Mouse (Mus musculus): Measurements from ENCODE around the gene Gm20708. TPM values are rescaled to one million over a fixed set of nuclear protein-coding genes. Genes with fewer than 3 reads are reported as not detected.
A peak's percentile ranks its signal among the peaks of the same experiment; 100 is the strongest.

Gm20708 gene
- polyA plus RNA-seq, 1 experiment from 2014 or later: 1.0 TPM

DNA sequence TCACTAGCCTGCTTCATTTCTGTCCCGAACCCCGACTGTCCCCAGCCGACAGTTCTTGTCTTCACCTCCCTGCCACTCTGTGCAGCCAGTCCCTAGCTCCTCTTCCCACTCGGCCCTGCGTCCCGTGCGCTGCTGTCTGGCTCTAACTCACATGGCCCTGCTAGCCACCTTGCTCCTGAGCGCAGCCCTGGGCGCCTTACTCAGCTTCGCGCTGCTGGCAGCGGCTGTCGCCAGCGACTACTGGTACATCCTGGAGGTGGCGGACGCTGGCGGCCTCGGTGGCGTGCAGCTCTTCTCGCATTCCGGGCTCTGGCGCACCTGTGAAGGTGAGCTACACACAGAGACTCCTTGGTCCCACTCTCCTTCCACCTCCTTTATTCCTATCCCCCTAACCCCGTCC, 51.1 kb downstream of the Gm20708 start, which contains the start of gene Tmem235:
Gene Tmem235, plus strand, starts transcription at position 152 of the 400 bp plus-strand sequence.
- peaks cover 15% of the 10 kb centered on the region; the same call in 1 of the 2 replicates for H3K27me3 ChIP-seq (ENCODE audit: control insufficient read depth, insufficient read depth, low read length)
- no peak within 1 kb of the TSS for H3K27ac ChIP-seq
- 5% methylated on average over 23 of the region's 23 CpGs for WGBS
- no peak for DNase-seq (ENCODE audit: low spot score)
- H3K36me3 ChIP-seq (replicated peaks; ENCODE audit: control insufficient read depth, insufficient read depth): 0 out of 2 replicates have a peak, but pooled peaks cover 3% of the 10 kb centered on the region
- no peak within 1 kb of the TSS for H3K4me3 ChIP-seq (replicated peaks; ENCODE audit: low read length)
- no peak within 1 kb of the TSS for H3K9ac ChIP-seq
- ATAC-seq (ENCODE audit: low FRiP score): no peak
- no peaks in the 10 kb centered on the region for H3K4me1 ChIP-seq (replicated peaks; ENCODE audit: control insufficient read depth, insufficient read depth, low read length)
- 0 out of 2 replicates have a peak within 1 kb of the TSS, but pooled peaks have one; percentile 16 for H3K4me2 ChIP-seq (replicated peaks)
- no peaks in the 10 kb centered on the region for H3K9me3 ChIP-seq (ENCODE audit: control insufficient read depth, low read length)

DNA sequence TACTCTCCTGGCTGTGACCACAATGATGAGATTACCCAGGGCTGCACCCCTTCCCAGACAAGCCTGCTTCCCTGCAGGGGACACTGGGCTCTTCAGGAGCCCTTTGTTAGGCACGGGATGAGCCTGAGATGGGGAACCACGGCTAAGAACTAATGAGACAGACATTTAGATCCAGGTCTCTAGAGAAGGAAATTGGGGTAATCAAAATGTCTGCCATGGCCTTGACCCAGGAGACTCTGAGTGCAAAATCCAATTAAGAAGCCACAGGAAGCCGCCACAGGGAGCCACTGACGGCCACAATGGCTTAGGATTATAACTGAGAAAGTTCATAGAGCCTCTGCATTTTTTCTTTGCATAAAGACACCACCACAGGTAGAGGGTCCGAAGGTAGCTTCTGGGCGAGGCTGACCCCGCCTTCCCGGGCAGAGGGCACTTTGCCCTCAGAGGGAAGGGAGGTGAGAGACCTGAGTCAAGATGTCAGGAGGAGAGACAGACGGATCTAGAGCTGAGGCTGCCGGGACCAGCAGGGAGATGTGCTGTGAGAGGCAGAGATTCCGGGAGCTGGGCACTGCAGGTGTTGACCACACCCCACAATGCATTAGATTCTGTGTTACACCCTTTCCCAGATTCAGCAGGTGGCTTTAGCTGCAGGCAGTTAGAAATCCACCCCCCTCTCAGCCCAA, 53.8 kb downstream of the Gm20708 start:
- H3K9ac ChIP-seq: no peak overlapping the region
- ATAC-seq (ENCODE audit: low FRiP score): no peak
- H3K4me1 ChIP-seq (replicated peaks; ENCODE audit: control insufficient read depth, insufficient read depth, low read length): peaks cover 12% of the 10 kb centered on the region; the same call in 1 of the 2 replicates
- no peaks in the 10 kb centered on the region for H3K9me3 ChIP-seq (ENCODE audit: control insufficient read depth, low read length)
- no peak overlapping the region for H3K27ac ChIP-seq
- no peak overlapping the region for H3K4me3 ChIP-seq (replicated peaks; ENCODE audit: low read length)
- no peaks in the 10 kb centered on the region for H3K36me3 ChIP-seq (replicated peaks; ENCODE audit: control insufficient read depth, insufficient read depth)
- no peak for DNase-seq (ENCODE audit: low spot score)
- no peak overlapping the region for H3K4me2 ChIP-seq (replicated peaks)
- WGBS: 35% methylated on average over 11 of the region's 11 CpGs
- peaks cover 15% of the 10 kb centered on the region; the same call in 1 of the 2 replicates for H3K27me3 ChIP-seq (ENCODE audit: control insufficient read depth, insufficient read depth, low read length)

DNA sequence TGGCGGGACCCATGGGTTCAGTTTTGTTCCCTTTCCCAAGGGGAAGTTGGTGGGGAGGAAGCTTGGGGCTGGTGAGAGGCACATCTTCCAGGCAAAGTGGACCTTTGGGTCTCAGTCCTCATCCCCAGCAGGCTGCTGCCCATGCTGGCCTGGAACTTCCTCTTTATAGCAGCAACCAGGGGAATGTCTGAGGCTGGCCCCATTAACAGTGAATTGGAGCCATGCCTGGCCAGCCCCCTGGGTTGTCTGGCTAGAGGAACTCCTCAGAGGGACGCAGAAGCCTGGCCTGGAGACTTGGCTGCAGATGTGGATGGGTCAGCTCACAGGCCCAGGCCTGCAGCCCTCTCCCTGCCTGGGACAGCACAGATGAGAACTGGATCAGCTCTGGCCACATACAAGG, 55.3 kb downstream of the Gm20708 start:
- H3K9ac ChIP-seq: no peak overlapping the region
- no peaks in the 10 kb centered on the region for H3K9me3 ChIP-seq (ENCODE audit: control insufficient read depth, low read length)
- no peaks in the 10 kb centered on the region for H3K36me3 ChIP-seq (replicated peaks; ENCODE audit: control insufficient read depth, insufficient read depth)
- 61% methylated on average over 2 of the region's 2 CpGs for WGBS
- H3K4me2 ChIP-seq (replicated peaks): no peak overlapping the region
- H3K27me3 ChIP-seq (ENCODE audit: control insufficient read depth, insufficient read depth, low read length): peaks cover 15% of the 10 kb centered on the region; the same call in 1 of the 2 replicates
- no peak for DNase-seq (ENCODE audit: low spot score)
- H3K4me1 ChIP-seq (replicated peaks; ENCODE audit: control insufficient read depth, insufficient read depth, low read length): peaks cover 12% of the 10 kb centered on the region; the same call in 1 of the 2 replicates
- H3K27ac ChIP-seq: no peak overlapping the region
- no peak overlapping the region for H3K4me3 ChIP-seq (replicated peaks; ENCODE audit: low read length)
- no peak for ATAC-seq (ENCODE audit: low FRiP score)

DNA sequence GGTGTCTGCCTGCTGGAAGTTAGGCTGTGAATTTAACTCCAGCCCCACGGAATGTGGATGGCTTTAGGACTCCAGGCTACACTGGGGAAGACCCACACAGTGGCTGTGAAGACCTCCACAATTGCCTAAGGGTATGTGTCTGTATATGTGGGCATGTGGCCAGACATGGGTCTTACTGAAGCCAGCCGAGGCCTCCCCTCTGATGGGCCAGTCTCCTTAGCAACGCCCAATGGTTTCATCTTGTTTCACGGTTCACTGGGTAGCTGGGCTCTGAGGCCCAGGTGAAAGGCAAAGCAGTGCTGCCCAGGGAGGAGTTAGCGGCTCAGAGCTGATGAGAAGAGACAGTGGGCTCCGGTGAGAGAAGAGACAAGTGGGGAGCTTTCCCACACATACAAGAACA, 56.5 kb downstream of the Gm20708 start:
- peak; percentile 13; the same call in 1 of the 2 replicates for ATAC-seq (ENCODE audit: low FRiP score)

DNA sequence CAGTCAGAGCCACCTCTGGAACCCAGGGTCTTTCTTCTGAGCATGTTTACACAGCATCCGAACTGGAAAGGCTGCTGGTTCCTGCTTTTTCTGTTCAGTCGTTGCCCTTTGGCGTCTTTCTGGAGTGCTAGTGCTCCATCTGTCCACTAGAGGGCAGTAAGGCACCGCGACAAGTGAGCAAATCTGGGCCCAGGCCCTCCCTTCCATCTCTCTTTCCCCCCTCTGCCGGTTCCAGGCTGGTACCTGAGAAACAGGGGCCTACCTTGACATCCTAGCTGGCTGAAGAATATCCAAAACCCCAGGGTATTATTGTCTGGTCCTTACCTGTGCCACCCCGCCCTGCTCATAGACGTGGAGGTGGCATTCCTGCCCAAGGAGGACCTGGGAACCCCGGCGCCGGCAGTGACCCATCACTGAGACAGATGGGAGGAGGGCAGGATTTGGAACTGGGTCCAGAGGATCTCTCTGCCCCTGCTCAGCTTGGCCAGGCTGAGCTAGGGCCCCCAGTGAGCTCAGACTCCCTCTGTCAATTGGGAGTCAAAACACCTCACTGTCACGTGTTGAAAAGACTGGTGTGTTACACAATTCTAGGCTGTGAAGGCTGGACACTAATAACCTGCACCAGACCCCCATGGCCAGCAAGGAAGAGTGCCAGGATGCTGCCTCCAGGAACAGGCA, 61.4 kb downstream of the Gm20708 start:
- Histone ChIP-seq H3K4me2 (replicated peaks) (0 out of 2 replicates have a peak overlapping the region, but pooled peaks have one; percentile 7), H3K27ac (no peak overlapping the region), H3K36me3 (replicated peaks; ENCODE audit: control insufficient read depth, insufficient read depth) (no peaks in the 10 kb centered on the region), H3K27me3 (ENCODE audit: control insufficient read depth, insufficient read depth, low read length) (no peaks in the 10 kb centered on the region), H3K4me1 (replicated peaks; ENCODE audit: control insufficient read depth, insufficient read depth, low read length) (peaks cover 21% of the 10 kb centered on the region; the same call in 1 of the 2 replicates), H3K9me3 (ENCODE audit: control insufficient read depth, low read length) (no peaks in the 10 kb centered on the region), H3K4me3 (replicated peaks; ENCODE audit: low read length) (no peak overlapping the region), H3K9ac (peak overlapping the region; percentile 35; the same call in 1 of the 2 replicates)
- peak; percentile 92 for DNase-seq (ENCODE audit: low spot score)
- peak; percentile 33; the same call in 1 of the 2 replicates for ATAC-seq (ENCODE audit: low FRiP score)
- 37% methylated on average over 12 of the region's 12 CpGs for WGBS

More for the DNA sequence above, 56.5 kb downstream of the Gm20708 start:
- Histone ChIP-seq H3K9ac (no peak overlapping the region; the same call in 1 of the 2 replicates), H3K4me1 (replicated peaks; ENCODE audit: control insufficient read depth, insufficient read depth, low read length) (peaks cover 12% of the 10 kb centered on the region; the same call in 1 of the 2 replicates), H3K4me3 (replicated peaks; ENCODE audit: low read length) (no peak overlapping the region), H3K27me3 (ENCODE audit: control insufficient read depth, insufficient read depth, low read length) (peaks cover 9% of the 10 kb centered on the region; the same call in 1 of the 2 replicates), H3K9me3 (ENCODE audit: control insufficient read depth, low read length) (no peaks in the 10 kb centered on the region), H3K4me2 (replicated peaks) (no peak overlapping the region), H3K27ac (peak overlapping the region; percentile 43; the same call in 1 of the 2 replicates), H3K36me3 (replicated peaks; ENCODE audit: control insufficient read depth, insufficient read depth) (no peaks in the 10 kb centered on the region)
- 9% methylated on average over 6 of the region's 6 CpGs for WGBS
- DNase-seq (ENCODE audit: low spot score): no peak

DNA sequence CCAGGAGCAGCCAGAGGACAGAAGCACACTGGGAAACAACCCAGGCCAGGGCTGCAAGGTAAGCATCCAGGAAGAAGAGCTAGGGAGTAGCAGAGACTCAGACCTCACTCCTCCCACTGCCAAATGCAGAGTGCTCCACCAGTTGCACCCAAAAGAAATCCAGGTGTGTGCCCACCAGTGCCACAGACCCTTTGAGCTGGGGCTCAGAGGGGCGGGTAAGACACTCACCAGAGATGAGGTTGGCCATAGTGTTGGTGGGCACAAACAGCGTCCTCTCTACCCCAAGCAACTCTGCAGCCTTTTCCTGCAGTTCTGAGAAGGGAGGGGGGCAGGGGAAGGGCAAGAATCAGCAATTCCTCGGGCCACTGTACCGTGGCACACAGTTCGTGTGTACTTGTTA, 61.9 kb downstream of the Gm20708 start:
- H3K36me3 ChIP-seq (replicated peaks; ENCODE audit: control insufficient read depth, insufficient read depth): no peaks in the 10 kb centered on the region
- DNase-seq (ENCODE audit: low spot score) (no peak), ATAC-seq (ENCODE audit: low FRiP score) (no peak)
- H3K9me3 ChIP-seq (ENCODE audit: control insufficient read depth, low read length): no peaks in the 10 kb centered on the region
- no peak overlapping the region for H3K4me3 ChIP-seq (replicated peaks; ENCODE audit: low read length)
- no peak overlapping the region for H3K9ac ChIP-seq
- H3K4me1 ChIP-seq (replicated peaks; ENCODE audit: control insufficient read depth, insufficient read depth, low read length): peaks cover 15% of the 10 kb centered on the region; the same call in 1 of the 2 replicates
- no peak overlapping the region for H3K27ac ChIP-seq
- H3K27me3 ChIP-seq (ENCODE audit: control insufficient read depth, insufficient read depth, low read length): no peaks in the 10 kb centered on the region
- 70% methylated on average over 5 of the region's 5 CpGs for WGBS
- no peak overlapping the region for H3K4me2 ChIP-seq (replicated peaks)

DNA sequence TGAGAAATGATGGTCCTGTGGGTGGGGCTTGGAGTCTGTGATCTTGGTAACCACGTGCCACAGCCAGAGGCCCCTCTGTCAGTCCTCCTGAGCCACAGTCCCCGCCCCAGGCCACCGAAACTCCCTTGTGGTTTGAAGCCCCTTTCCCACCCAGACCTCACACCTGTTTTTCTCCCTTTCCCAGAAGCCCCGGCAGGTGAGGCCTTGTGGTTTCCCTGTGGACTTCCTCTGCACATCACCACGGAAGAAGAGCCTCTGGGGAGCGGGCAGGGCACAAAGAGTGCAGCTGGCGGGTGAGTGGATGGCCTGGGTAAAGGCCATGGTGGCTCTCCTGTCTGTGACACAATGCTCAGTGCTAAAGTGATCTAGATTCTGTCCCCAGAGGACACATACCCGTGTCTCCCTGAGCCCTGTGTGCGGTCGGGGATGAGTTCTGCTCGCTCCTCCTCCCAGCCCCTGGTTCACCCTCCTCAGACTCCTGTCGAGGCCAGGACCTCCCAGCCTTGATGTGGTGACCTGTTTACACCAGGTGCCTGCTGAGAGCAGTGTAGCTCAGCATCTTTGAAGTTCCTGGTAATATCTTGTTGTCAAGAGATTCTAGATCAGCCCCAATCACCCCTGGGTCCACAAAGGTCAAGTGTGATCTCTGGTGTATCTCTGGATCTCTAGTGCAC, 62.6 kb downstream of the Gm20708 start:
- no peaks in the 10 kb centered on the region for H3K36me3 ChIP-seq (replicated peaks; ENCODE audit: control insufficient read depth, insufficient read depth)
- H3K4me3 ChIP-seq (replicated peaks; ENCODE audit: low read length): no peak overlapping the region
- H3K27me3 ChIP-seq (ENCODE audit: control insufficient read depth, insufficient read depth, low read length): no peaks in the 10 kb centered on the region
- DNase-seq (ENCODE audit: low spot score): no peak
- peaks cover 11% of the 10 kb centered on the region; the same call in 1 of the 2 replicates for H3K4me1 ChIP-seq (replicated peaks; ENCODE audit: control insufficient read depth, insufficient read depth, low read length)
- no peaks in the 10 kb centered on the region for H3K9me3 ChIP-seq (ENCODE audit: control insufficient read depth, low read length)
- no peak overlapping the region for H3K27ac ChIP-seq
- no peak overlapping the region for H3K4me2 ChIP-seq (replicated peaks)
- ATAC-seq (ENCODE audit: low FRiP score): no peak
- WGBS: 67% methylated on average over 12 of the region's 12 CpGs
- H3K9ac ChIP-seq: no peak overlapping the region

DNA sequence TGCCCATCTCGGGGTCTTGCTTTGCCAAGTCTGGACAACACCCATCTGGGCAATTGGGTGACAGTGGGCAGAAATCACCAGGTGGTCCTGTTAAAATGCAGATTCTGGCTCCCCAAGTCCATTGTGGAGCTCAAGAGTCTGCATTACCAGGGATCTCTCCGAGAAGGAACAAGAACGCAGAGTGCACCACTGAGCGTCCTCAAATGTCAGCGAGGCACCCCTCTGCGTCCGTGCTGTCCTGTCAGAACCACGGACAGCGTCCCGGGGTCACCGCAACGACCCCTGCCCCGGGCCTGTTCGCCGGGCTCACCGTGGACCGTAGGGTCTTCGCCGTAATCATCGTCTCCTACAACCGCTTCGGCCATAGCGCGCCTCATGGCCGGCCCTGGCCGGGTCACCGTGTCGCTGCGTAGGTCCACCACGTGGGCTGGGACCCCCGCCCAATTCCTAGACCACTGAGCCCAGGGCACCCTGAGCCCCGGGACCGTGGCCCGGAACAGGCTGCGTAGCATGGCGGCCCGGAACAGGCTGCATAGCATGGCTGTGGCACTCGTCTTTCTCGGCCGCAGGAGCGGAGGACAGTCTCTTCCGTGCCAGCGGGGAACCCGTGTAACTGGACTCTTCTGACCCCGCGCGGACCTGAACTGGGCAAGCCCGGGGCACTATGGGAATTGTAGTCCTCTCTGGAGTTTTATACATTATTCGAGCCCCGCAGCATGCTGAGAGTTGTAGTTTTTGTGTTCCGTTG, 63.6 kb downstream of the Gm20708 start, which contains the start of gene Tha1:
Gene Tha1, minus strand, starts transcription at position 621 of the 748 bp plus-strand sequence.
- Histone ChIP-seq H3K9me3 (ENCODE audit: control insufficient read depth, low read length) (no peaks in the 10 kb centered on the region), H3K27me3 (ENCODE audit: control insufficient read depth, insufficient read depth, low read length) (no peaks in the 10 kb centered on the region), H3K9ac (peak within 1 kb of the TSS; percentile 69), H3K4me3 (replicated peaks; ENCODE audit: low read length) (peak within 1 kb of the TSS; percentile 68), H3K4me1 (replicated peaks; ENCODE audit: control insufficient read depth, insufficient read depth, low read length) (peaks cover 14% of the 10 kb centered on the region), H3K36me3 (replicated peaks; ENCODE audit: control insufficient read depth, insufficient read depth) (no peaks in the 10 kb centered on the region), H3K4me2 (replicated peaks) (peak within 1 kb of the TSS; percentile 96), H3K27ac (no peak within 1 kb of the TSS)
- ATAC-seq (ENCODE audit: low FRiP score) (peak; percentile 72), DNase-seq (ENCODE audit: low spot score) (peak; percentile 76)
- WGBS: 2% methylated on average over 51 of the region's 51 CpGs

All from hindbrain, embryonic 14.5 days (tissue).